Mouse (Mus musculus): Measurements from ENCODE around the gene Palm2. TPM values are rescaled to one million over a fixed set of nuclear protein-coding genes. Genes with fewer than 3 reads are reported as not detected.

The Palm2 gene
- polyA plus RNA-seq, 1 experiment from 2014 or later = 0.05 TPM

DNA sequence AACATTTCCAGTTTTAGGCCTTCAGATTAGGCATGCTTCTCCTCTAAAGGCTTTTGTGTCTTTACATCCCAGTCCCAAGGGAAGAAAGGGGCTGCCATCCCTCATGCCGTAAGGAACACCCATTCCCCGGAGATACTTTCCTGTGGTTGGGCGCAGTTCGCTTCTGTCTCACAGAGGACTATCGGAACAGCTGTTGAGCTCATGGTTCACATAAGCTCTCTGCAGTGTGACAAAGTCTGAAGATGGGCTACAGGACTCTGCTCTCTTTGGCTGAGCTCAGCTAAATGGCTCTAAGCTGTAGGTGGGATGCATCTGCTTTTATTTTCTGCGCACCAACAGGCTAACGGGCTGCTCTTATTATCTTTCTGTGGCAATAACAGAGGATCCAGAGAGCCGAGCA, 217.5 kb downstream of the Palm2 start:
- no peaks in the 10 kb centered on the region for H3K9me3 ChIP-seq (ENCODE audit: low read length)
- 81% methylated on average over 8 of the region's 8 CpGs for WGBS (ENCODE audit: insufficient replicate concordance)
- H3K4me2 ChIP-seq (ENCODE audit: low read depth, low read length) = no peak overlapping the region
- no peak overlapping the region for H3K27ac ChIP-seq (ENCODE audit: low read depth)
- H3K9ac ChIP-seq (replicated peaks) = no peak overlapping the region
- H3K4me3 ChIP-seq (ENCODE audit: low read depth, low read length) = no peak overlapping the region
- no peaks in the 10 kb centered on the region for H3K4me1 ChIP-seq (ENCODE audit: insufficient read depth)
- no peak for DNase-seq
- ATAC-seq = no peak
- TF ChIP-seq EP300 (IDR thresholded peaks at IDR 0.05; ENCODE audit: low read depth) (no peak), CTCF (IDR thresholded peaks at IDR 0.05; ENCODE audit: low read depth) (no peak)
- H3K36me3 ChIP-seq (replicated peaks; ENCODE audit: insufficient read depth, low read length) = no peaks in the 10 kb centered on the region
- no peaks in the 10 kb centered on the region for H3K27me3 ChIP-seq (ENCODE audit: insufficient read depth, low read length)

- Histone ChIP-seq H3K27me3 (ENCODE audit: insufficient read depth, low read length) (no peaks in the 10 kb centered on the region), H3K9ac (replicated peaks) (no peak overlapping the region), H3K36me3 (replicated peaks; ENCODE audit: insufficient read depth, low read length) (no peaks in the 10 kb centered on the region), H3K4me1 (ENCODE audit: insufficient read depth) (no peaks in the 10 kb centered on the region), H3K9me3 (ENCODE audit: low read length) (no peaks in the 10 kb centered on the region), H3K27ac (ENCODE audit: low read depth) (no peak overlapping the region), H3K4me3 (ENCODE audit: low read depth, low read length) (no peak overlapping the region), H3K4me2 (ENCODE audit: low read depth, low read length) (no peak overlapping the region)
- WGBS (ENCODE audit: insufficient replicate concordance) = 61% methylated on average over 5 of the region's 5 CpGs
- DNase-seq (no peak), ATAC-seq (no peak)
- no peak for TF ChIP-seq CTCF (IDR thresholded peaks at IDR 0.05; ENCODE audit: low read depth)
- TF ChIP-seq EP300 (IDR thresholded peaks at IDR 0.05; ENCODE audit: low read depth) = no peak
Measured at GRCm38 (mm10) chr4:57652185-57652904, 218.3 kb downstream of the Palm2 start.

- WGBS (ENCODE audit: insufficient replicate concordance) = 42% methylated on average over 1 of the region's 1 CpGs
Measured at GRCm38 (mm10) chr4:57655966-57656365, 221.9 kb downstream of the Palm2 start.

GRCm38 (mm10) chr4:57656388-57656787, 222.3 kb downstream of the Palm2 start:
- Histone ChIP-seq H3K9me3 (ENCODE audit: low read length) (no peaks in the 10 kb centered on the region), H3K4me2 (ENCODE audit: low read depth, low read length) (no peak overlapping the region), H3K4me1 (ENCODE audit: insufficient read depth) (no peaks in the 10 kb centered on the region), H3K36me3 (replicated peaks; ENCODE audit: insufficient read depth, low read length) (no peaks in the 10 kb centered on the region), H3K27me3 (ENCODE audit: insufficient read depth, low read length) (no peaks in the 10 kb centered on the region), H3K9ac (replicated peaks) (no peak overlapping the region), H3K27ac (ENCODE audit: low read depth) (no peak overlapping the region), H3K4me3 (ENCODE audit: low read depth, low read length) (no peak overlapping the region)
- WGBS (ENCODE audit: insufficient replicate concordance) = 86% methylated on average over 12 of the region's 12 CpGs
- no peak for TF ChIP-seq CTCF (IDR thresholded peaks at IDR 0.05; ENCODE audit: low read depth)
- no peak for TF ChIP-seq EP300 (IDR thresholded peaks at IDR 0.05; ENCODE audit: low read depth)
- no peak for DNase-seq
- ATAC-seq = no peak

More at GRCm38 (mm10) chr4:57655966-57656365, 221.9 kb downstream of the Palm2 start:
- no peaks in the 10 kb centered on the region for H3K36me3 ChIP-seq (replicated peaks; ENCODE audit: insufficient read depth, low read length)
- DNase-seq (no peak), ATAC-seq (no peak)
- H3K4me3 ChIP-seq (ENCODE audit: low read depth, low read length) = no peak overlapping the region
- no peak overlapping the region for H3K27ac ChIP-seq (ENCODE audit: low read depth)
- H3K9me3 ChIP-seq (ENCODE audit: low read length) = no peaks in the 10 kb centered on the region
- no peaks in the 10 kb centered on the region for H3K27me3 ChIP-seq (ENCODE audit: insufficient read depth, low read length)
- H3K4me1 ChIP-seq (ENCODE audit: insufficient read depth) = no peaks in the 10 kb centered on the region
- TF ChIP-seq CTCF (IDR thresholded peaks at IDR 0.05; ENCODE audit: low read depth) (no peak), EP300 (IDR thresholded peaks at IDR 0.05; ENCODE audit: low read depth) (no peak)
- no peak overlapping the region for H3K9ac ChIP-seq (replicated peaks)
- no peak overlapping the region for H3K4me2 ChIP-seq (ENCODE audit: low read depth, low read length)

GRCm38 (mm10) chr4:57656861-57657260, 222.8 kb downstream of the Palm2 start:
- H3K4me3 ChIP-seq (ENCODE audit: low read depth, low read length) = no peak overlapping the region
- TF ChIP-seq EP300 (IDR thresholded peaks at IDR 0.05; ENCODE audit: low read depth) (no peak), CTCF (IDR thresholded peaks at IDR 0.05; ENCODE audit: low read depth) (0 out of 2 replicates have a peak, but pooled peaks have one; percentile 2)
- WGBS (ENCODE audit: insufficient replicate concordance) = 80% methylated on average over 3 of the region's 3 CpGs
- no peaks in the 10 kb centered on the region for H3K4me1 ChIP-seq (ENCODE audit: insufficient read depth)
- DNase-seq (no peak), ATAC-seq (no peak)
- no peaks in the 10 kb centered on the region for H3K9me3 ChIP-seq (ENCODE audit: low read length)
- no peak overlapping the region for H3K27ac ChIP-seq (ENCODE audit: low read depth)
- no peak overlapping the region for H3K4me2 ChIP-seq (ENCODE audit: low read depth, low read length)
- no peaks in the 10 kb centered on the region for H3K27me3 ChIP-seq (ENCODE audit: insufficient read depth, low read length)
- no peaks in the 10 kb centered on the region for H3K36me3 ChIP-seq (replicated peaks; ENCODE audit: insufficient read depth, low read length)
- no peak overlapping the region for H3K9ac ChIP-seq (replicated peaks)

- Histone ChIP-seq H3K36me3 (replicated peaks; ENCODE audit: insufficient read depth, low read length) (no peaks in the 10 kb centered on the region), H3K4me1 (ENCODE audit: insufficient read depth) (no peaks in the 10 kb centered on the region), H3K27ac (ENCODE audit: low read depth) (no peak overlapping the region), H3K4me3 (ENCODE audit: low read depth, low read length) (no peak overlapping the region), H3K9me3 (ENCODE audit: low read length) (no peaks in the 10 kb centered on the region), H3K27me3 (ENCODE audit: insufficient read depth, low read length) (no peaks in the 10 kb centered on the region), H3K4me2 (ENCODE audit: low read depth, low read length) (no peak overlapping the region), H3K9ac (replicated peaks) (no peak overlapping the region)
- DNase-seq (no peak), ATAC-seq (no peak)
- TF ChIP-seq CTCF (IDR thresholded peaks at IDR 0.05; ENCODE audit: low read depth) (no peak), EP300 (IDR thresholded peaks at IDR 0.05; ENCODE audit: low read depth) (no peak)
- 36% methylated on average over 4 of the region's 4 CpGs for WGBS (ENCODE audit: insufficient replicate concordance)
Measured at GRCm38 (mm10) chr4:57660470-57660869, 226.4 kb downstream of the Palm2 start.

All from liver, postnatal 0 days (tissue).